Mouse (Mus musculus) heart, postnatal 0 days (tissue): ENCODE data around the gene Lrriq3. TPM values are rescaled to one million over a fixed set of nuclear protein-coding genes. Genes with fewer than 3 reads are reported as not detected.
A peak's percentile ranks its signal among the peaks of the same experiment; 100 is the strongest.

Experiments used
- ATAC-seq: fragments of 200-750 bp; cut with Nextera tagmentation; 2 replicates; pipeline ENCODE4 v1.8.0; 2017; ENCODE audit warnings: low read depth, moderate number of reproducible peaks, moderate library complexity; ENCODE audit not compliant: insufficient read depth
- DNase-seq: peaks from one replicate; pipeline ENCODE4 v3.0.0-alpha.2; 2016; ENCODE audit warnings: low spot score
- H3K27ac ChIP-seq: fragments of 300-500 bp; sonication (generic); 2 replicates; pipeline ENCODE4 v1.5.1; 2014; ENCODE audit warnings: low read depth, mild to moderate bottlenecking
- H3K27me3 ChIP-seq: fragments of 300-500 bp; sonication (generic); 2 replicates; pipeline ENCODE4 v1.6.1; 2014; ENCODE audit warnings: low read length, mixed read lengths; ENCODE audit not compliant: control insufficient read depth, insufficient read depth
- H3K36me3 ChIP-seq: fragments of 300-500 bp; sonication (generic); replicated peaks from 2 replicates; pipeline ENCODE4 v1.6.1; 2014; ENCODE audit warnings: low read length, mixed read lengths; ENCODE audit not compliant: control insufficient read depth, insufficient read depth
- H3K4me1 ChIP-seq: fragments of 300-500 bp; sonication (generic); 2 replicates; pipeline ENCODE4 v1.6.1; 2014; ENCODE audit warnings: antibody characterized with exemption; ENCODE audit not compliant: control insufficient read depth, insufficient read depth
- H3K4me2 ChIP-seq: fragments of 300-500 bp; sonication (generic); 2 replicates; pipeline ENCODE4 v1.6.1; 2014; ENCODE audit warnings: low read depth, mild to moderate bottlenecking, low read length, moderate library complexity
- H3K4me3 ChIP-seq: fragments of 300-500 bp; sonication (generic); 2 replicates; pipeline ENCODE4 v1.5.1; 2014; ENCODE audit warnings: low read depth, low read length
- H3K9ac ChIP-seq: fragments of 300-500 bp; sonication (generic); replicated peaks from 2 replicates; pipeline ENCODE4 v1.6.1; 2014; ENCODE audit warnings: low read depth, low read length, mixed read lengths
- H3K9me3 ChIP-seq: fragments of 300-500 bp; sonication (generic); replicated peaks from 2 replicates; pipeline ENCODE4 v1.6.1; 2016; ENCODE audit warnings: low read length; ENCODE audit not compliant: control insufficient read depth
- CTCF ChIP-seq: IDR thresholded peaks from 2 replicates; pipeline ENCODE4 v1.5.1; 2016; ENCODE audit warnings: antibody characterized with exemption, control low read depth, low read depth
- EP300 ChIP-seq: IDR thresholded peaks from 2 replicates; pipeline ENCODE4 v1.6.1; 2016; ENCODE audit warnings: antibody characterized with exemption, low read depth
- WGBS: fragments of 180-500 bp; shearing (Covaris S2); extraction: QIAGEN DNeasy Blood & Tissue Kit; methylation state at CpG from one replicate; pipeline ENCODE4 v1.1.7; 2014; 5-methylcytosine and 5-hydroxymethylcytosine counted together
- polyA plus RNA-seq: library from polyadenylated mRNA; unstranded; fragments of >200 nt; fragmentation: Nextera tagmentation; extraction: Ambion mirVana; gene quantifications from 2 replicates; pipeline ENCODE4 v1.2.1, GENCODE M21; 2015
- total RNA-seq: library from RNA; depleted of rRNA; stranded (reverse); fragments of >200 nt; gene quantifications from 2 replicates; pipeline ENCODE4 v1.2.3, GENCODE M21; 2014; ENCODE audit warnings: low replicate concordance

Gene Lrriq3
- total and polyA plus RNA-seq, 2 experiments from 2014 or later: 0.66 TPM; not detected in 1

GRCm38 (mm10) chr3:155057566-155057965 is 35.7 kb upstream of the Lrriq3 start:
- H3K4me3 ChIP-seq: no peak overlapping the region
- no peak overlapping the region for H3K27ac ChIP-seq
- no peaks in the 10 kb centered on the region for H3K9me3 ChIP-seq
- no peaks in the 10 kb centered on the region for H3K36me3 ChIP-seq
- H3K27me3 ChIP-seq: no peaks in the 10 kb centered on the region
- no peaks in the 10 kb centered on the region; the same call in 1 of the 2 replicates for H3K4me1 ChIP-seq
- TF ChIP-seq EP300: no peak
- no peak for TF ChIP-seq CTCF
- H3K9ac ChIP-seq: no peak overlapping the region
- no peak for ATAC-seq
- H3K4me2 ChIP-seq: no peak overlapping the region
- DNase-seq: no peak

- 67% methylated on average over 6 of the region's 6 CpGs for WGBS
- Histone ChIP-seq H3K27ac (no peak overlapping the region), H3K9me3 (no peaks in the 10 kb centered on the region), H3K4me1 (no peaks in the 10 kb centered on the region; the same call in 1 of the 2 replicates), H3K4me2 (no peak overlapping the region), H3K27me3 (no peaks in the 10 kb centered on the region), H3K9ac (no peak overlapping the region), H3K36me3 (no peaks in the 10 kb centered on the region), H3K4me3 (no peak overlapping the region)
- ATAC-seq (no peak), DNase-seq (no peak)
- TF ChIP-seq EP300 (no peak), CTCF (no peak)
These were observed 34.3 kb upstream of the Lrriq3 start for GRCm38 (mm10) chr3:155058800-155059448.

- DNase-seq (no peak), ATAC-seq (no peak)
- no peak for TF ChIP-seq CTCF
- no peak for TF ChIP-seq EP300
- no peaks in the 10 kb centered on the region for H3K9me3 ChIP-seq
- H3K4me1 ChIP-seq: no peaks in the 10 kb centered on the region; the same call in 1 of the 2 replicates
- H3K27ac ChIP-seq: no peak overlapping the region
- no peaks in the 10 kb centered on the region for H3K27me3 ChIP-seq
- no peaks in the 10 kb centered on the region for H3K36me3 ChIP-seq
- H3K4me3 ChIP-seq: no peak overlapping the region
- H3K9ac ChIP-seq: no peak overlapping the region
- no peak overlapping the region for H3K4me2 ChIP-seq
These were observed 33.8 kb upstream of the Lrriq3 start for GRCm38 (mm10) chr3:155059449-155059822.

- Histone ChIP-seq H3K4me1 (no peaks in the 10 kb centered on the region), H3K4me3 (no peak overlapping the region), H3K27me3 (no peaks in the 10 kb centered on the region), H3K27ac (no peak overlapping the region), H3K36me3 (no peaks in the 10 kb centered on the region), H3K9ac (no peak overlapping the region), H3K4me2 (no peak overlapping the region), H3K9me3 (no peaks in the 10 kb centered on the region)
- DNase-seq (no peak), ATAC-seq (no peak)
- no peak for TF ChIP-seq CTCF
- no peak for TF ChIP-seq EP300
- 71% methylated on average over 4 of the region's 4 CpGs for WGBS
These were observed 15.3 kb upstream of the Lrriq3 start for GRCm38 (mm10) chr3:155077908-155078307.

GRCm38 (mm10) chr3:155092081-155092480 is 1.2 kb upstream of the Lrriq3 start:
- Histone ChIP-seq H3K27me3 (no peaks in the 10 kb centered on the region), H3K4me2 (peak overlapping the region; percentile 80), H3K9me3 (no peaks in the 10 kb centered on the region), H3K27ac (no peak overlapping the region), H3K4me1 (peaks cover 19% of the 10 kb centered on the region; the same call in 1 of the 2 replicates), H3K36me3 (peaks cover 23% of the 10 kb centered on the region), H3K4me3 (peak overlapping the region; percentile 72), H3K9ac (no peak overlapping the region)
- no peak for ATAC-seq
- no peak for DNase-seq
- TF ChIP-seq EP300 (no peak), CTCF (no peak)
- WGBS: 87% methylated on average over 6 of the region's 6 CpGs

GRCm38 (mm10) chr3:155099266-155099665 is 6.0 kb downstream of the Lrriq3 start:
- Histone ChIP-seq H3K27me3 (no peaks in the 10 kb centered on the region), H3K4me3 (no peak overlapping the region), H3K27ac (no peak overlapping the region), H3K4me2 (no peak overlapping the region), H3K9ac (no peak overlapping the region), H3K4me1 (no peaks in the 10 kb centered on the region), H3K9me3 (no peaks in the 10 kb centered on the region), H3K36me3 (no peaks in the 10 kb centered on the region)
- DNase-seq (no peak), ATAC-seq (no peak)
- WGBS: 71% methylated on average over 1 of the region's 1 CpGs
- TF ChIP-seq EP300 (no peak), CTCF (no peak)
